Mouse (Mus musculus): ENCODE results near the gene Acp7.

Acp7 gene

DNA sequence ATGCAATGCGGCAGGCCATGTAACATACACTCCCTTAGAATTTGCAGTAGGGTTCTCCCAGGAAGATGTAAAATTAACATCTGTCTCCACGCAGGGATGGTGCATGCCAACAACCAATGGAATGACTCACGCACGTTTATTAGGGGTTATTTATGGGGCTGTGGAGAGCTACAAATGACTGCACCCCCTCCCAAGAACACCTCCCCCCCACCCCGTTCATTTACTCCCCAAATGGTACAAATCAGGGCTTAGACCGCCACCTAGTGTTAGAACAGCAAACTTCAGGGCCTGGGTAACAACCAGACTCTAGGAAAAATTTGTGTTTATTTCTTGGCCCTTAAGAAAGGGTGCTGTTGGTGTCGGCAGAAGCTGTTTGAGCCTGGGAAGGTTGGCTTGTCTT, 29.5 kb downstream of the Acp7 start:
- in situ Hi-C loops (cut with MboI, MseI) = loop anchor here in 1 of 2 experiments (5.0 kb wide), 1 partner anchor 34 kb away; no protein-coding TSS in a partner anchor

- in situ Hi-C loops (cut with MboI, MseI) = loop anchor here in 1 of 2 experiments (5.0 kb wide), 1 partner anchor 34 kb away; no protein-coding TSS in a partner anchor
Observed at GRCm38 (mm10) chr7:28601029-28601428, 30.1 kb downstream of the Acp7 start.

GRCm38 (mm10) chr7:28598951-28599350, 32.2 kb downstream of the Acp7 start:
- in situ Hi-C loops (cut with MboI, MseI) = loop anchor here in 1 of 2 experiments (5.0 kb wide), 1 partner anchor 72 kb away; no protein-coding TSS in a partner anchor

GRCm38 (mm10) chr7:28597642-28598446, 33.3 kb downstream of the Acp7 start, which contains the start of the genes Samd4b and Pak4:
TSS of gene Samd4b (minus strand) at chr7:28598144.
TSS of gene Pak4 (minus strand) at chr7:28598185.
- in situ Hi-C loops (cut with MboI, MseI) = loop anchor here in 1 of 2 experiments (5.0 kb wide), 1 partner anchor 71 kb away; no protein-coding TSS in a partner anchor

GRCm38 (mm10) chr7:28597277-28597570, 33.9 kb downstream of the Acp7 start:
- in situ Hi-C loops (cut with MboI, MseI) = loop anchor here in 1 of 2 experiments (5.0 kb wide), 1 partner anchor 70 kb away; no protein-coding TSS in a partner anchor

GRCm38 (mm10) chr7:28596436-28597276, 34.5 kb downstream of the Acp7 start:
- in situ Hi-C loops (cut with MboI, MseI) = loop anchor here in 1 of 2 experiments (5.0 kb wide), 1 partner anchor 69 kb away; no protein-coding TSS in a partner anchor

DNA sequence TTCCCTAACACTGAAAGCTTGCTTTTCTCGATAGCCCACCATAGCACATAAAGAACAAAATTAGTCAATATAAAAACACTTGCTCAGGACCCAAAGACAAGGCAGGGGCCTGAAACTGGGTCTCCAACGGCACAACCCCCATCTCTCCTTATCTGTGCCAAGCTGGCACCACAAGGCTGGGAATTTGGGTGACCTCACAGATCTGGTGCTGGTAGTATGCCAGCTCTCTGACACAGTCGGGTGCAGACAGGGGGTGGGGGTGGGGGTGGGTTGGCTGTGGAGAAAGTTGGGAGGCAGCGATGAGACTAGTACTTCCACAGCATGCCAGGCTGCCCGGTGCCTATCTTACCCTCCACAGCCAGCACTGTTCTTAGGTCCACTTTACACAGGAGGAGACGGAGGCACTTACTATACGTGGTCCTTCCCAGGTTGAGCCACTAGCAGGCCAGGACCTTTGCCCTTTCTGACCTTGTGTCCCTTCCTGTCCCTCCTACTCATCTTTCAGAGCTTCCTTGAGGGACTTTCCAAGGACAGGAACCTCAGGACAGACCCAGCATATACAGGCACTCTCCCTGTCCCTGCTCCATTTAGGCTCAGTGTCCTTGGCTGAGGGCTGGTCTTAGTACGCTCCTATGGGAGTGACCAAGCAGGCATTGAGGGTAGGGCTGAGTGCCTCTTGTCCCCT, 35.2 kb downstream of the Acp7 start:
- in situ Hi-C loops (cut with MboI, MseI) = loop anchor here in 1 of 2 experiments (5.0 kb wide), 1 partner anchor 69 kb away; no protein-coding TSS in a partner anchor

DNA sequence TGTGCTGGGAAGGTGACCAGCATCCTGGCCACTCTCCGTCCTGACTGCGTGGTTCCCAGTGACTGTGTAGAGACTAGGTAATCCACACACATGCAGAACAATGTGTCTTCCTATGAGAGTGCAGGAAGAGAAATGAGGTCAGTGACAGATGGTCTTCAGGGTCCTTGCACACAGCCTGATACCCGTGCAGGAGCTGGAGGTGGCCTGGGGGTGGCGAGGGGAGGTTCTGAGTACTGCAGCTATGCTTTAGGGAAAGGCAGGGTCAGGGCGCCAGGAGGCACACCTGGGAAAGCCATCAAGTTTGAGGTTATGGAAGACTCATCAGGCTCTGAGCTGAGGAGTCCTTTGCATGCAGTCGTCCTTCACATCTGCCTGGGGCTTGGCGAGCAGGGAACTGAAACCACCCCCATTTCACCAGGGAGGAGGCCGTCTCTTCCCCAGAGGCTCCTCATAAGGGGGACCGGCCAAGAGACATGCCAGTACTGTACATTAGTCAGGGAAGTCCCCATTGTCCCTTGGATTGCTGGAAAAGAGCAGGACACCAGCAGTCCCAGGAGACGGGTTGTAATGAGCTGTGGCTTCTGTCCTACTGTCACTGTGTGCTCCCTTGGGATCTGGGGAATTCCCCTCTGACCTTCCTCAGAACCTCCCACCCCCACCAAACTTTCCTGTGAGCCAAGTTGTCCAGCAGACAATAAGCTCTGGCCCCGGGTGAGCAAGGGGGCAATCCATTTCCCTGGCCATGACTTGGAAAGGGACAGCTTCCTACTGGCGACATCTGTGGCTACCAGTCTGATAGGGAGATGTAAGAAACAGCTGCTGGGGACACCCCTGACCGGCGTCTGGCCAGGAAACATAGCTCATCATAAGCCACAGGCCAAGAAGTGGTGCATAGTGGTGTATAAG, 37.7 kb downstream of the Acp7 start:
- in situ Hi-C loops (cut with MboI, MseI) = no loop called here

DNA sequence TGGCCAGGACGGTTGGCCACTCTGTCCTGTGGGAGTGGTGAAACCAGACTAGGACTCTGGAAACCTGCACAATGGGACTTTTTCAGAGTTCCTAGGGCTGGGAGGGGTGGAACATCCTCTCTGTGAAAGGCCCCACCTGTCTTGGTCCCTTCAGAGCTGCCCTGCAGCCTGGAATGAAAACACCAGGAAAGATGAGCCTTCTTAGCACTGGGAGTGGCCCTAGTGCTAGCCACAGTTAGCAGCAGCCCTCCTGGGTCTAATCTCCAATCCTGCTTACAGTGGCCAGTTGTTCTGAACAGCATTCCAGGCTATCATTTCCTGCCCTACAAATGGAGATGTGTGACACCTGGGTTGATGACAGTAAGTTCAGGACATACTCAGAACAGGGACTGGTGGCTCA, 39.3 kb downstream of the Acp7 start:
- in situ Hi-C loops (cut with MboI, MseI) = no loop called here

- in situ Hi-C loops (cut with MboI, MseI) = no loop called here
Observed at GRCm38 (mm10) chr7:28587644-28588043, 43.5 kb downstream of the Acp7 start.

- in situ Hi-C loops (cut with MboI, MseI) = no loop called here
Observed at GRCm38 (mm10) chr7:28586663-28587411, 44.3 kb downstream of the Acp7 start.

DNA sequence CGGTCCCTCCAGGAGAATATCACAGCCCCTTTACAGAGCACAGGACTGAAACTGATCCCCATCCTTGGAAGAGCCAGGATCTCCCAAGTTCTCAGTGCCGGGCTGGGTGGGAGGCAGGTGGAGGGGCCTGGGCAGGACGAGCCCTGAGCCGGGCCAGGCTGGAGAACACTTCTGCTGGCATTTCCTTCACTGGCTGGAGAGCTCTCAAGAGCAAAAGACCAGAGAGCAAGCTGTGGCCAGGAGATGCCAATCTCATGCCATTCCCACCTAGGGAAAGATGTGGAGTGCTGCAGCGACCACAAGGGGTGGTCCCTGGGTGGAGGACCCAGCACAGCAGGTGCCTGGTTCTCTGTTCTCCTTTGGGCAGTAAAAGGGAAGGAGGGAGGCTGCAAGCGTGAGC, 46.1 kb downstream of the Acp7 start:
- in situ Hi-C loops (cut with MboI, MseI) = no loop called here

DNA sequence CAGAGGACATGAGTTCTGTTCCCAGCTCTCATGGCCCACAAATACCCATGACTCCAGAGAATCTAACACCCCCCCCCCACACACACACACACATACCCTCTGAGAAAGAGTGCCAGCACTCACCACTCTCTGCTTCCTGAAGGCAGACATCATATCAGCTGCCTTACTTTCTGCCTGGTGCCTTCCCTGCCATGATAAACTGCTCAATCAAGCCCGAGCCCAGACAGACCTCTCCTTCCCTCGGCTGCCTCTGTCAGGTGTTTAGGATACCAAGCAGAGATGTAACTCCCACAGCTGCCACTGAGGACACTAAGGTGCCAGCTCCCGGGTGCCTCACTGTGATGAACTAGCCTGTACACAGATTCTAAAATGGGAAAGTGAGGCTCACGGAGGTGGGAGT, 46.7 kb downstream of the Acp7 start:
- in situ Hi-C loops (cut with MboI, MseI) = no loop called here

DNA sequence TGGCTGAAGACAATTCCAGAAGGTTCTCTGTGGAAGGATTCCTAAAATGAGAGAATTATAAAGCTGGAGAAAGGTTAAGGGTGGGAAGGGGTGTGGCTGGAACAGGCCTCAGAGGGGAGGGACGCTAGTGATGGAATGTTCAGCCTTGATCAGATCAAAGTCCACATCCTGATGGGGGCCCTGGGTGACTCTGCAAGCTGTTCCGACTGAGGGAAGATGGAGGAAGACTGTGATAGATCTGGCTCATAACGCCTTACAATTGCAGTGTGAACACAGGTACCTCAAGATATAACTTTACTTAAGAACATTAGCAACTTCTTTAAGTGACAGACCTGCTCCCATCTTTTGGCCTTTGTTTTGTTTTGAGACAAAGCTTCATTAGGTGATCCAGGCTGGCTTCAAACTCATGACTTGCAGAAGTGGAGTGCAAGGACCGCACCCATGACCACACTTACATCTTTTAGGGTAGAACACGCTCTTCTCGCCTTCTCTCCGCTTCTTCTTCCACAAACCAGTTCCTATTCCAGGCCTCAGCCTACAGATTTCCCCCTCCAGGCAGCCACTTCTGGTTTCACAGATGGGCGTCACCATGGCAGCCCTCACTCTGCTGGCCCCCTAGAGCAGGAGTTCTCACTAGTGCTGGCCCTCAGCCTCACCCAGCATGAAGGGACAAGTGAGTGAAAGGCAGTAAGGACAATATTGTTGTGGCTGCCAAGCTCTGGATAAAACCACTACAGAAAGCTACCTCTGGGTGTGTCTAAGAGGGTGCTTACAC, 47.4 kb downstream of the Acp7 start:
- in situ Hi-C loops (cut with MboI, MseI) = no loop called here

DNA sequence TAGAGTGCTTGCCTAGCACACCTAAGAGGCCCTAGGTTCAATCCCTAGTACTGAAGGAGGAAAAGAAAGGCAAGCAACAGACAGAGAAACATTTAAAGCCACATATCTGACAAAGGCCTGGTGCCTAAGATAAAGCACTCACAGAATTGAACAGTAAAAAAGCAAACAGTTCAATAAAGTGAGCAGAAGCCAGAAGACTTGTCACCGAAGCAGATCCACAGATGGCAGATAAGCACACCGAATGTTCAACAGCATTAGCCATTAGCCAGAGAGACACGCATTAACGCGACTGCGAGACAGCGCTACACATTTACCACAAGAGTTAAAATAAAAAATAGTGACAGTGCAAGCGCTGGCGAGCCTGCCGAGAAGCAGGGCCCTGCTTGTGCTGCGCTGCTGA, 48.3 kb downstream of the Acp7 start:
- in situ Hi-C loops (cut with MboI, MseI) = no loop called here

GRCm38 (mm10) chr7:28581721-28582120, 49.4 kb downstream of the Acp7 start:
- in situ Hi-C loops (cut with MboI, MseI) = no loop called here

- in situ Hi-C loops (cut with MboI, MseI) = no loop called here
Observed at GRCm38 (mm10) chr7:28579826-28580225, 51.3 kb downstream of the Acp7 start.

GRCm38 (mm10) chr7:28578543-28579053, 52.5 kb downstream of the Acp7 start:
- in situ Hi-C loops (cut with MboI, MseI) = no loop called here
